Mouse (Mus musculus): ENCODE results near the gene Pamr1.

The Pamr1 gene

GRCm38 (mm10) chr2:102600516-102600915 is 50.7 kb downstream of the Pamr1 start:
- no peak for DNase-seq

GRCm38 (mm10) chr2:102610485-102610884 is 60.7 kb downstream of the Pamr1 start:
- DNase-seq: no peak

GRCm38 (mm10) chr2:102616637-102617036 is 66.8 kb downstream of the Pamr1 start:
- no peak for DNase-seq

GRCm38 (mm10) chr2:102620744-102621429 is 71.1 kb downstream of the Pamr1 start:
- DNase-seq: no peak

- DNase-seq: no peak
These were observed 72.4 kb downstream of the Pamr1 start for GRCm38 (mm10) chr2:102622176-102622575.

- DNase-seq: no peak
These were observed 73.1 kb downstream of the Pamr1 start for GRCm38 (mm10) chr2:102622943-102623342.

GRCm38 (mm10) chr2:102624538-102624937 is 74.7 kb downstream of the Pamr1 start:
- no peak for DNase-seq

GRCm38 (mm10) chr2:102632361-102632760 is 82.5 kb downstream of the Pamr1 start:
- no peak for DNase-seq

GRCm38 (mm10) chr2:102634010-102634409 is 84.2 kb downstream of the Pamr1 start:
- DNase-seq: no peak

GRCm38 (mm10) chr2:102635523-102636060 is 85.8 kb downstream of the Pamr1 start:
- peak; percentile 30 for DNase-seq

- DNase-seq: no peak
These were observed 86.3 kb downstream of the Pamr1 start for GRCm38 (mm10) chr2:102636116-102636600.

- peak; percentile 14 for DNase-seq
These were observed 88.3 kb downstream of the Pamr1 start for GRCm38 (mm10) chr2:102638140-102638539.

- DNase-seq: no peak
These were observed 88.9 kb downstream of the Pamr1 start for GRCm38 (mm10) chr2:102638690-102639089.

- DNase-seq: no peak
These were observed 99.2 kb downstream of the Pamr1 start for GRCm38 (mm10) chr2:102648845-102649500.

GRCm38 (mm10) chr2:102650322-102650721 is 100.5 kb downstream of the Pamr1 start:
- DNase-seq: no peak

GRCm38 (mm10) chr2:102655966-102656725 is 106.3 kb downstream of the Pamr1 start:
- DNase-seq: no peak

- DNase-seq: no peak
These were observed 107.9 kb downstream of the Pamr1 start for GRCm38 (mm10) chr2:102657726-102658125.

GRCm38 (mm10) chr2:102658163-102658660 is 108.4 kb downstream of the Pamr1 start, which contains the start of gene Slc1a2:
Gene Slc1a2 (plus strand): TSS chr2:102658659.
- DNase-seq: no peak

GRCm38 (mm10) chr2:102658661-102659520 is 109.1 kb downstream of the Pamr1 start:
- DNase-seq: no peak

- no peak for DNase-seq
These were observed 109.7 kb downstream of the Pamr1 start for GRCm38 (mm10) chr2:102659521-102659830.

GRCm38 (mm10) chr2:102661052-102661451 is 111.2 kb downstream of the Pamr1 start:
- DNase-seq: no peak

GRCm38 (mm10) chr2:102662911-102663310 is 113.1 kb downstream of the Pamr1 start:
- no peak for DNase-seq
